Mouse (Mus musculus): ENCODE results near the gene 1700016C15Rik. TPM values are rescaled to one million over a fixed set of nuclear protein-coding genes. Genes with fewer than 3 reads are reported as not detected.
A peak's percentile ranks its signal among the peaks of the same experiment; 100 is the strongest.

The 1700016C15Rik gene
- not detected in 2 replicates for polyA plus RNA-seq (2016; fragmentation: Nextera tagmentation; extraction: Ambion mirVana)

DNA sequence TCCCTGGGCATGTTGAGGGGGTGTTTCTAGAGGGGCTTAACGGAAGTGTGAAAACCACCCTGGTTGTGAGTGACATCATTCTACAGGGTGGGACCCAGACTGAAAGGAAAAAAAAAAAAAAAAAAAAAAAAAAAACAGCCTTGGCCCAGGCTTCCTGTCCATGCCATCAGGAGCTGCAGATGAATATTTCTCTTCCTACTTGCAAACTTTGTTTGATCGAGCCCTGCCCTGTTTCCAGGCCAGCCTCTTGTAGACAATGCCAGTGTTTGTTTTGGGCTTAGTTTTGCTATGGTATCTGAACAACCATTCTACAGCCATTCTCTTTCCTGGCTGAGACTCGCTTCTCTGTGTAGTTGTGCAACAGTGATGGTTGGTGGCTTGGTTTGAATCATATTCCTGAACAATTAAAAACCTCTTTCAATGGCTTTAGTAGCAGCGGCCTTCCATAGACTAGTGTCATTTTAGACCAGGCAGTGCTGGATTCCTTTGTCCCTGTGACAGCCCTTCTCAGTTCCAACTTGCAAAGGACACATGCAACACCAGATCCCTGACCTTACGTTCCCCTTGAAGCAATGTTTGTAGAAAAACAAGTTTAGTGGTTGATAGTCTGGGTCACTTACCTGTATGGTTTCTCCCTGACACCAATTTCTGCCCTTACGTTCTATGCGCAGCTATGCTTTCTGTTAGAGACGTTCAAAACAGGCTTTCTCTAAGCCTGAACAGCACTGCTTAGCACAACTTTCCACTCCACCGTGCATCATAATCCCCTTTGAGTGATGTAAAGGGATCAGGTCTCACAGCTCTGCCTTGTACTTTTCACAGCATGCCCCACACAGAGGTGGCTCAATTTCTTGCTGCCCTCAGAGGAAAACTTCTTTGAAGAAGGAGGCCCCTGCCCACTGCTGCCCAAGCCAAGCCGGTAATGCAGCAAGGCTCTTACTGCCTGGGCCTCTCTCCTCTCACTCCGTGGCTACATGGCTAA is at the start of gene 1700016C15Rik:
TSS of gene 1700016C15Rik (plus strand) at position 772 of the 982 bp plus-strand sequence.
- H3K4me3 ChIP-seq: no peak within 1 kb of the TSS
- H3K9me3 ChIP-seq: peaks cover 6% of the 10 kb centered on the region
- no peak within 1 kb of the TSS for H3K9ac ChIP-seq (replicated peaks)
- H3K4me2 ChIP-seq (replicated peaks): no peak within 1 kb of the TSS
- H3K27ac ChIP-seq (replicated peaks): no peak within 1 kb of the TSS; the same call in 1 of the 2 replicates
- H3K36me3 ChIP-seq: no peaks in the 10 kb centered on the region
- H3K27me3 ChIP-seq: no peaks in the 10 kb centered on the region
- WGBS: 32% methylated on average over 11 of the region's 11 CpGs
- peaks cover 9% of the 10 kb centered on the region for H3K4me1 ChIP-seq
- ATAC-seq (ENCODE audit: low FRiP score, low read depth): peak; percentile 60

DNA sequence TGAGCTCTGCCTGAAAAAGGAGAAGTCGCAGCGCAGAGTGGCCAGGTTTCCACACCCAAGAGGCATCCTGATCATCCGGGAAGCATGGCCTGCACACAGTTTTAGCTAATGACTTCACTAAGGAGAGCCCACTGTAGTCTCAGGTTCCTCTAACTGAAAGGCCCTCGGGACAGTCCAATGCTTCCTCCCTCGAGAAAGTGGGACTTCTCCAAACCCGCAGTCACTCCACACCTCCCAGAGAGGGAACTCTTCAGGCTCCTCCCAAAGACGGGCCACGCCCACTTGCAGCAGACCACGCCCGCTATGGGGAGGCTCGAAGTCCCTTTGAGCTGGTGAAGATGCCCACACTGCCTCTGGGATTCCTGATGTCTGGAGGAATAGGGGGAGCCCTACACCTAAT is 48.4 kb upstream of the 1700016C15Rik start:
- WGBS: 85% methylated on average over 11 of the region's 11 CpGs
- Histone ChIP-seq H3K4me3 (no peak overlapping the region), H3K4me1 (peaks cover 11% of the 10 kb centered on the region; the same call in 1 of the 2 replicates), H3K27me3 (0 out of 2 replicates have a peak, but pooled peaks cover 3% of the 10 kb centered on the region), H3K9ac (replicated peaks) (no peak overlapping the region), H3K4me2 (replicated peaks) (no peak overlapping the region), H3K36me3 (no peaks in the 10 kb centered on the region), H3K9me3 (no peaks in the 10 kb centered on the region), H3K27ac (replicated peaks) (no peak overlapping the region)
- no peak for ATAC-seq (ENCODE audit: low FRiP score, low read depth)

DNA sequence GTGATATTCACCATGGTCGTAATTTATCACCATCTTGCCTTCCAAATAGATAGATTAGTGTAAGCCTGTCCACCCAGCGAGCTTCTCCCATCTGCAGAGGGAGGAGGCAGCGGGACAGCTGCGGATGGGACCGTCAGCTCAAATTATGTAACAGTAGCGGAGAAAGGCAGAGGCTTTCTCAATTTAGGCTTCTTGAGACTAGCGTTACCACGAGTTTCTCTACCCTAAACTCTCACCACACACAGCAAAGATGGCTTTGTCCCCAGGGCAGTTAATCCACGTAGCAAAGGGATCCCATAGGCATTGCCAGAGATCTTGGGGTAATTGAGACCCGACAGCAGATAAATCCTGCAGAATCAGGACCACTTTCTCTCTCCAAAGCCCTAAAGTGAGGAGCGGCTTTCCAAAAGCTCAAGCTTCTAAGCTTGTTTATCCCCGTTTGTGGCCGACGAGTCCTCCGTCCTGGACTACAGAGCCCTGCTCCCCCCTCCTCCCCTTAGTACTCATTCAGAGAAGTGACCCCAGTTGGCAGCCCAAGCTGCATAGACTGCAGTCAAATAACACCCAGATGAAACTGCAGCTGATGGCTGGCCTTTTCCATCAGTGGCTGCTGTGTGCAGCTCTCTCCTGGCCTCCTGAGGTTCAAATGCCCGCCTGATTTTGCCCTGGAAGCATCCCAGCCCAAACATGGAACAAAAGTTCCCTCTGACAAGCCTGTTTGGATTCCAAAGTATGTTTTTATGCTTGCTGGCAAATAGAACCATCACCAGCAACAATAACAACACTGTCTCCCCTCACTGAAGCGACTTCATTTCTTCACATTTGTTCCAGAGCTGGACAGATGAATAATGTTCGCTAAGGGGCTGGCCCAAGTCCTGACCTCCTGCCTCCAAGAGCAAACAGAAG is 45.4 kb upstream of the 1700016C15Rik start:
- H3K27ac ChIP-seq (replicated peaks): peak overlapping the region; percentile 4
- H3K4me2 ChIP-seq (replicated peaks): peak overlapping the region; percentile 35
- H3K36me3 ChIP-seq: no peaks in the 10 kb centered on the region
- peak; percentile 45; the same call in 1 of the 2 replicates for ATAC-seq (ENCODE audit: low FRiP score, low read depth)
- peaks cover 11% of the 10 kb centered on the region; the same call in 1 of the 2 replicates for H3K4me1 ChIP-seq
- no peak overlapping the region for H3K4me3 ChIP-seq
- 0 out of 2 replicates have a peak, but pooled peaks cover 3% of the 10 kb centered on the region for H3K27me3 ChIP-seq
- H3K9me3 ChIP-seq: no peaks in the 10 kb centered on the region
- H3K9ac ChIP-seq (replicated peaks): 0 out of 2 replicates have a peak overlapping the region, but pooled peaks have one; percentile 16
- 34% methylated on average over 18 of the region's 18 CpGs for WGBS

DNA sequence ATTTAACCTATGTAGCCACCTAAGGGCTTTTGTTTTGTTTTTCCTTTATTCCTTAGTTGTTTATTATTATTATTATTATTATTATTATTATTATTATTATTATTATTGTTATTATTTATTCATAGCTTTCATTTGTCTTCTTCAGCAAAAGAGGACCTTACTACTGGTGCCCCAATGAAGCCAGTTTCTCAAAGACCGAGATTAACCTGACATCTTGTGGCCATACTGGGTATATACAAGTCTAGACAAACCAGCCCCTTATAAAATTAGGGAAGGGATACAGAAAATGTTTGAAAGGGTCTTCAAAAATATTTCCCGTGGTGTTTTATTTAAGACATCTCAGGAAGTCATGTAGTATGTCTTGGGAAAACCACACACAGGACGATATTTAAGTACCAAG is 44.7 kb upstream of the 1700016C15Rik start:
- Histone ChIP-seq H3K9ac (replicated peaks) (no peak overlapping the region), H3K4me3 (no peak overlapping the region), H3K4me1 (peaks cover 11% of the 10 kb centered on the region; the same call in 1 of the 2 replicates), H3K27ac (replicated peaks) (no peak overlapping the region), H3K4me2 (replicated peaks) (no peak overlapping the region), H3K27me3 (0 out of 2 replicates have a peak, but pooled peaks cover 3% of the 10 kb centered on the region), H3K36me3 (no peaks in the 10 kb centered on the region), H3K9me3 (no peaks in the 10 kb centered on the region)
- 0 out of 2 replicates have a peak, but pooled peaks have one; percentile 62 for ATAC-seq (ENCODE audit: low FRiP score, low read depth)
- 11% methylated on average over 3 of the region's 3 CpGs for WGBS

DNA sequence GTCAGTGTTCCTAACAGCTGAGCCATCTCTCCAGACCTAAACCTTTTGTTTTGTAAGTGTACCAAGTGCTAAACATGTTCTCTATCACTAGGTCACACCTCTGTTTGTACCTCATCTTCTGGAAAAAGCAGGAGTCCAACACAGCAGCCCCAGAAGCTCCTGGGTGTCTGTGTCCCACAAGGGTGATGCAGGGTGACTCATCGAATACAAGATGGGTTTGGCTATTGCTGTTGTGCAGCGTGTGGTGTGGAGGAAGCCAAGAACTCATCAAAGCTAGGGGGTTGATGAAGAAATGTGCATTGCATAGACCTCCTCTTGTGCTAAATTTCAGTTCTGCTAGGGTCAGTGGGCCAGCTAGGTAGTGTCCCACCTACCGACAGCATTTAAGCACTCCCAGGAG is 43.5 kb upstream of the 1700016C15Rik start:
- Histone ChIP-seq H3K4me2 (replicated peaks) (no peak overlapping the region), H3K4me1 (peaks cover 11% of the 10 kb centered on the region; the same call in 1 of the 2 replicates), H3K9me3 (no peaks in the 10 kb centered on the region), H3K9ac (replicated peaks) (no peak overlapping the region), H3K4me3 (no peak overlapping the region), H3K27me3 (0 out of 2 replicates have a peak, but pooled peaks cover 3% of the 10 kb centered on the region), H3K36me3 (no peaks in the 10 kb centered on the region), H3K27ac (replicated peaks) (no peak overlapping the region)
- 77% methylated on average over 3 of the region's 3 CpGs for WGBS
- no peak for ATAC-seq (ENCODE audit: low FRiP score, low read depth)

DNA sequence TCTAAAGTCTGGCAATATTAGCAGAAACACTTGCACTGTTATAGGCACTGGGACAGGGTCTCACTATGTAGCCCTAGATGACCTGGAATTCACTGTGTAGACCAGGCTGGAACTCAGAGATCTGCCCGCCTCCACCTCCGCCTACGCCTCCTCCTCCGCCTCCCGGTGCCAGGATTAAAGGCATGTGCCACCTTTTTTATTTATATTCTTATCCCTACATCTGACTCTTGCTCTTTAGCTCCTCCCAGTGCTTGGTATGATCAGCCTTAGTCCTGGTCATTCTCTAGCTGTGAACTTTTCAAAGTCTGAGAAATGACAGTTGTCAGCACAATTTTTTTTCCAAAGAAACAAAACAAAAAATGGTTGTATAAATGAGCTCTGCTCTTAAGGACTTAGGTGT is 42.6 kb upstream of the 1700016C15Rik start:
- H3K27ac ChIP-seq (replicated peaks): no peak overlapping the region
- H3K4me3 ChIP-seq: no peak overlapping the region
- no peak for ATAC-seq (ENCODE audit: low FRiP score, low read depth)
- no peak overlapping the region for H3K4me2 ChIP-seq (replicated peaks)
- no peaks in the 10 kb centered on the region for H3K36me3 ChIP-seq
- H3K9me3 ChIP-seq: no peaks in the 10 kb centered on the region
- H3K27me3 ChIP-seq: 0 out of 2 replicates have a peak, but pooled peaks cover 3% of the 10 kb centered on the region
- peaks cover 11% of the 10 kb centered on the region; the same call in 1 of the 2 replicates for H3K4me1 ChIP-seq
- 77% methylated on average over 5 of the region's 5 CpGs for WGBS
- no peak overlapping the region for H3K9ac ChIP-seq (replicated peaks)

DNA sequence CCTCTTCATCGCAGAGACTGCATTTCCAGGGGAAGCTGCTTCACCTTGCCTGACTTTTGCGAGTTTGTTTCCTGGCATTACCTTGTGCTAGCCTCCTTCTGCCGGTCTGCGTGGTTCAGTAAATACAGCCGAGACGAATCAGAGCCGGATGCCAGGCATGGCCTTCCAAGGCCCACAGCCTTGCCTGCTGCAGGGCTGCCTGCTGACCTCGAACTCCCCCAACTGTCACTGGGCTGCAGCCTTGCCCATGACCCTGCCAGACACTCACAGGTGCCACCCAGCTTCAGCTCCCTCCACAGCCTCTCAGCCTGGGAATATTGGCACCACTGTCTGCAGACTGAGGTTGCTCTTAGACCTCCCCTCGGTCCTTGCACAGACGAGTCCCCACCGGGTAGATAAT is 37.1 kb upstream of the 1700016C15Rik start:
- Histone ChIP-seq H3K4me3 (no peak overlapping the region), H3K4me2 (replicated peaks) (no peak overlapping the region), H3K9me3 (no peaks in the 10 kb centered on the region), H3K9ac (replicated peaks) (no peak overlapping the region), H3K4me1 (no peaks in the 10 kb centered on the region), H3K27ac (replicated peaks) (no peak overlapping the region), H3K27me3 (0 out of 2 replicates have a peak, but pooled peaks cover 4% of the 10 kb centered on the region), H3K36me3 (no peaks in the 10 kb centered on the region)
- ATAC-seq (ENCODE audit: low FRiP score, low read depth): no peak
- 66% methylated on average over 11 of the region's 11 CpGs for WGBS

DNA sequence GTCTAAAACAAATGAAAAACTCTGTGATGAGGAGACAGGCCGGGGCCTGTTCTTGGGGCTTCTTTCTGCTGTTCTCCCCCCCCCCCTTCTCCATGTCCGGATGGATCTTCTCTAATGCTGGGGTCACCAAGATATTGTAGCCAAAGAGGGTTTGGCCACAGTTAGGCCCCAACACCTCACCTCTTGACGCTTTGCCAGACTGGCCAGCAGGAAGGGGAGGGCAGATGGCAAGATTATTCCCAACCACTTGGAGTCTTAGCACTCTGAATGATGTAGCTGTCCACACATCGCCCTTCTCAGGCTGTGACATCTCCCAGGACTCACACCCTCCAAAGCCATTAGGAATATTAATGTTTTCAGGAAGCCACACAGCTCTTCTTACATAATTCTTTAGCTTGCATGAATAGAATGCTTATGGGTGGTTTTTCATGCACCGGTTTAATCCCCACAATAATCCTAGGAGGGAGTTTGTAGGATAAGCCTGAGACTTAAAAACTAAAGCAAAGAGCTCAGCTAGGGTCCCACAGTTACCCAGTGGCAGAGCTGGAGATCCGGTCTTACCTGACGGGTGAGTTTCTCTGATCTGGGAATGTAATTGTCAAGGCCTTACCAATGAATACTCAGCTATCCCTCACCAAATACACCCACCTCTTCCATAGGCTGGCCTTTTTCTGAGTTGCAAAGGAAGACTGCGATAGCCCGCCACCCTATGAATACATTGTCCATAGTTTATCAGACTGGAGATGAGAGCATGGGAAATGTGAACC is 35.9 kb upstream of the 1700016C15Rik start:
- H3K9me3 ChIP-seq: no peaks in the 10 kb centered on the region
- H3K4me3 ChIP-seq: no peak overlapping the region
- ATAC-seq (ENCODE audit: low FRiP score, low read depth): no peak
- no peaks in the 10 kb centered on the region for H3K4me1 ChIP-seq
- 70% methylated on average over 9 of the region's 9 CpGs for WGBS
- H3K9ac ChIP-seq (replicated peaks): no peak overlapping the region
- H3K27me3 ChIP-seq: 0 out of 2 replicates have a peak, but pooled peaks cover 4% of the 10 kb centered on the region
- H3K36me3 ChIP-seq: no peaks in the 10 kb centered on the region
- H3K27ac ChIP-seq (replicated peaks): no peak overlapping the region
- H3K4me2 ChIP-seq (replicated peaks): no peak overlapping the region

DNA sequence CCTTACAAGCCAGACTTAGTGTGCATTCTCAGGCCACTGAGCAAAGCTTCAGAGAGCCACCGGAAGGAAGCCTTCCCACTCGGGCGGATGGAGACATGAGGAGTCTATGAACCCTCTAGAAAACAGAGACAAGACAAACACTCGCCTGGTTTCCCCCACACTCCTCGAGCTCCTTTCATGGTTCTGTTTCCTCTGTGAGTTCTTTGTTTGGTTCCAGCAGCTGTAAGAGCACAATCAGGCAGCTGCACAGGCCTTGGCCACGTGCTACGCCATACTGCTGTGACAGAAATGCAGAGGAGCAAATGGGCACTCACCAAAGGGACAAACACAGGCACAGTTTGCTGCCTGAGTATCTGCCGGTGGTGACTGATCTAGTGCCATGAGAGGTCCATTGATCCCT is 29.1 kb upstream of the 1700016C15Rik start:
- Histone ChIP-seq H3K4me1 (0 out of 2 replicates have a peak, but pooled peaks cover 7% of the 10 kb centered on the region), H3K27ac (replicated peaks) (no peak overlapping the region), H3K4me3 (no peak overlapping the region), H3K9me3 (no peaks in the 10 kb centered on the region), H3K9ac (replicated peaks) (no peak overlapping the region), H3K27me3 (peaks cover 8% of the 10 kb centered on the region), H3K4me2 (replicated peaks) (no peak overlapping the region), H3K36me3 (no peaks in the 10 kb centered on the region)
- 61% methylated on average over 8 of the region's 8 CpGs for WGBS
- ATAC-seq (ENCODE audit: low FRiP score, low read depth): no peak

DNA sequence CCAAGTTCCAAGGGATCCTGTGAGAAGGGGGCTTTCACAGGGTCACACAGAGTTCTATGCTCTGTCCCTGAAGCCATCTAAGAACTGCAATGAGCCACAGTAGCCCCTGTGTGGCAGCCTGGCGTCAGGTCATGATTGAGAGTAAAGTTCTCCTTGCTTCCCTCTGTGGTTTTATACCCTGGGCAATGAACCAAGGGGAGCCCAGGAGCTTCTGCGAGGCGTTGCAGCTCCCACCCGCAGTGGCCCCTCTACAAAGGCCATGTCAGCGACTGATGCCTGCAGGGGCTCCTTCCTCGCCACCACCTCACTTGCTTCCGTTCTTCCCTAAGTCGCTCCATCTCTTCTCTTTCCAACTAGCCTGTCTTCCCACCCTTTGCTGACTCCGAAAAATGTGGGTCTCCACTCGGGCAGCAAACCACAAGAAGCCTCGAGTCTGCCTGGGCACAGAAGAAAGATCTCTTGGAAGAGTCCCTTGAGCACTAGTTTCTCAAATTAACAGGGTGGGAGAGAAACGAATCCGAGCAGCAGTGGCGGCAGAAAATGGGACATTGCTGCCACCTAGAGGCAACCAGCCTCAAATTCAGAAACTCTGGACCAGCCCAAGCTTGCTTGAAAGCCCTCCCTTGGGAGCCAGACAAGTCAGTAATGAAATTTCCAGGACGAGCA is 27.0 kb upstream of the 1700016C15Rik start:
- H3K27ac ChIP-seq (replicated peaks): no peak overlapping the region
- no peaks in the 10 kb centered on the region for H3K9me3 ChIP-seq
- under 1% methylated on average over 15 of the region's 15 CpGs for WGBS

More for the DNA sequence above, 27.0 kb upstream of the 1700016C15Rik start:
- Histone ChIP-seq H3K4me2 (replicated peaks) (peak overlapping the region; percentile 79), H3K36me3 (no peaks in the 10 kb centered on the region), H3K27me3 (peaks cover 8% of the 10 kb centered on the region), H3K9ac (replicated peaks) (peak overlapping the region; percentile 61), H3K4me1 (0 out of 2 replicates have a peak, but pooled peaks cover 7% of the 10 kb centered on the region), H3K4me3 (peak overlapping the region; percentile 40)
- ATAC-seq (ENCODE audit: low FRiP score, low read depth): peak; percentile 84
